In genomic region chr7:119595306-119595705, GRCm38 (mm10) we compare ENCODE assay signal across 27 mouse cellular contexts. TPM values are rescaled to one million over a fixed set of nuclear protein-coding genes. Genes with fewer than 3 reads are reported as not detected.
DNase-seq lines count a peak whose midpoint lies in the region; ATAC-seq and TF ChIP-seq lines count a peak whose summit lies in the region.
"Had no signal": no experiment of that assay in that cellular context is flagged by ENCODE, and none has a peak within 500 bp of the region (broad histone marks: within the 10 kb centered on the region; RNA-seq: fewer than 3 reads in every experiment).

No protein-coding gene starts in this region.

- 20% methylated on average over 1 of the region's 1 CpGs for WGBS in kidney, adult 2 months
- WGBS in kidney, embryonic 16.5 days, result 33% methylated on average over 1 of the region's 1 CpGs

- H3K4me3 ChIP-seq in kidney, adult 2 months (ENCODE audit: insufficient read depth, low read depth, low read length), result no peak overlapping the region
- no peak overlapping the region for H3K4me3 ChIP-seq in kidney, embryonic 16.5 days (ENCODE audit: low read length)
- H3K4me3 ChIP-seq: embryonic facial prominence, embryonic 10.5 days; embryonic facial prominence, embryonic 12.5 days; forebrain, embryonic 13.5 days; forebrain, embryonic 15.5 days had no signal

- H3K36me3 ChIP-seq in kidney, adult 2 months (ENCODE audit: control insufficient read depth, insufficient read depth, low read length), result peaks cover 24% of the 10 kb centered on the region; the same call in 1 of the 2 replicates
- H3K36me3 ChIP-seq in kidney, embryonic 16.5 days (ENCODE audit: insufficient read depth, low read length), result no peaks in the 10 kb centered on the region
- H3K36me3 ChIP-seq: embryonic facial prominence, embryonic 10.5 days; embryonic facial prominence, embryonic 12.5 days; forebrain, embryonic 15.5 days; G1E had no signal

- no peaks in the 10 kb centered on the region for H3K9me3 ChIP-seq in kidney, embryonic 16.5 days (ENCODE audit: low read length)
- H3K9me3 ChIP-seq: embryonic facial prominence, embryonic 10.5 days; embryonic facial prominence, embryonic 12.5 days; forebrain, embryonic 13.5 days; forebrain, embryonic 15.5 days; G1E had no signal

- no peak for TF ChIP-seq CTCF in kidney, adult 2 months (conservative IDR thresholded peaks at IDR 0.05; ENCODE audit: insufficient read depth, insufficient read length, low read depth, low read length)

- no peak for TF ChIP-seq POLR2A in kidney, adult 2 months (IDR thresholded peaks at IDR 0.05; ENCODE audit: low read depth, low read length)

- H3K9ac ChIP-seq in kidney, embryonic 16.5 days (replicated peaks; ENCODE audit: low read length), result no peak overlapping the region
- H3K9ac ChIP-seq: embryonic facial prominence, embryonic 12.5 days; forebrain, embryonic 13.5 days; forebrain, embryonic 15.5 days; forebrain, postnatal 0 days had no signal

- no peak for ATAC-seq in kidney, embryonic 16.5 days (ENCODE audit: low FRiP score, low TSS enrichment)
- ATAC-seq: activated CD4-positive, CD25-positive, alpha-beta regulatory T cell, adult 4 months; forebrain, embryonic 13.5 days; forebrain, embryonic 15.5 days; forebrain, postnatal 0 days; Patski had no signal

- no peak overlapping the region for H3K4me2 ChIP-seq in kidney, embryonic 16.5 days (replicated peaks; ENCODE audit: low read depth, low read length)
- H3K4me2 ChIP-seq: embryonic facial prominence, embryonic 12.5 days; forebrain, embryonic 13.5 days; forebrain, embryonic 15.5 days had no signal

- DNase-seq in kidney, adult 2 months, result no peak
- no peak for DNase-seq in kidney, postnatal 4 days
- DNase-seq in kidney, adult 9 months, result no peak
- peak; percentile 54 for DNase-seq in R1 (ENCODE audit: low read depth, low spot score)
- DNase-seq in right cerebral cortex, adult 18-20 months, result no peak
- DNase-seq in layer of hippocampus, postnatal 10 days (ENCODE audit: low spot score in 2 of 2), result no peak
- DNase-seq: adrenal gland, adult 8-10 months; adrenal gland, postnatal 14 days; adrenal gland, postnatal 36 days; cerebellum, adult 11-12 months; cerebellum, adult 2 months; cerebellum, adult 9-10 months; cerebellum, postnatal 10 days; cerebellum, postnatal 25 days; forebrain, postnatal 0 days had no signal

- peak overlapping the region; percentile 95 for H3K27ac ChIP-seq in kidney, adult 2 months (ENCODE audit: insufficient read depth, low read depth, low read length)
- H3K27ac ChIP-seq in kidney, embryonic 16.5 days (ENCODE audit: low read length), result peak overlapping the region; percentile 51
- H3K27ac ChIP-seq: embryonic facial prominence, embryonic 10.5 days; embryonic facial prominence, embryonic 12.5 days; forebrain, embryonic 13.5 days; forebrain, embryonic 15.5 days had no signal

- H3K27me3 ChIP-seq in kidney, adult 2 months (replicated peaks; ENCODE audit: control insufficient read depth, insufficient read depth, low read length), result no peaks in the 10 kb centered on the region
- H3K27me3 ChIP-seq in kidney, embryonic 16.5 days (ENCODE audit: insufficient read depth, low read length), result no peaks in the 10 kb centered on the region
- H3K27me3 ChIP-seq: embryonic facial prominence, embryonic 12.5 days; forebrain, embryonic 13.5 days; forebrain, embryonic 15.5 days; Patski had no signal

- peaks cover 18% of the 10 kb centered on the region; the same call in 1 of the 2 replicates for H3K4me1 ChIP-seq in kidney, adult 2 months (ENCODE audit: control insufficient read depth, insufficient read depth, low read length)
- no peaks in the 10 kb centered on the region for H3K4me1 ChIP-seq in kidney, embryonic 16.5 days (ENCODE audit: insufficient read depth, low read length)
- H3K4me1 ChIP-seq: embryonic facial prominence, embryonic 10.5 days; embryonic facial prominence, embryonic 12.5 days; forebrain, embryonic 13.5 days; forebrain, embryonic 15.5 days had no signal

RNA-seq across cellular contexts. Expression of gene Acsm1, which starts 11.5 kb away (rescaled TPM):
- polyA plus RNA-seq in kidney, adult 2 months (2012; rRNA removed), result 209 and 221 TPM in 2 replicates
- polyA plus RNA-seq in kidney, embryonic 16.5 days (2015; fragmentation: Nextera tagmentation; extraction: Ambion mirVana), result 5.2 and 7.4 TPM in 2 replicates
- not detected for total RNA-seq in layer of hippocampus, postnatal 10 days (2021)
- total RNA-seq: adrenal gland, adult 8-10 months; adrenal gland, postnatal 36 days; forebrain, postnatal 0 days; G1E had no signal
- polyA plus RNA-seq: activated CD4-positive, CD25-positive, alpha-beta regulatory T cell, adult 4 months; C2C12; cerebellum, adult 2 months; cortical plate, adult 2 months; embryonic facial prominence, embryonic 10.5 days; embryonic facial prominence, embryonic 12.5 days; forebrain, embryonic 11.5 days; forebrain, embryonic 13.5 days; forebrain, embryonic 15.5 days; forebrain, postnatal 0 days; G1E; Patski had no signal

RNA-seq across cellular contexts. Expression of gene Acsm2, which starts 41.2 kb away (rescaled TPM):
- 980 and 1,120 TPM in 2 replicates for polyA plus RNA-seq in kidney, adult 2 months (2012; rRNA removed)
- polyA plus RNA-seq in kidney, embryonic 16.5 days (2015; fragmentation: Nextera tagmentation; extraction: Ambion mirVana), result 54.0 and 59.8 TPM in 2 replicates
- total RNA-seq in layer of hippocampus, postnatal 10 days (2021), result not detected
- total RNA-seq: adrenal gland, adult 8-10 months; adrenal gland, postnatal 14 days; adrenal gland, postnatal 36 days had no signal
- polyA plus RNA-seq: C2C12; cerebellum, adult 2 months; cortical plate, adult 2 months; embryonic facial prominence, embryonic 10.5 days; embryonic facial prominence, embryonic 12.5 days; embryonic facial prominence, embryonic 14.5 days; forebrain, embryonic 11.5 days; forebrain, embryonic 13.5 days; forebrain, embryonic 15.5 days; forebrain, postnatal 0 days; G1E had no signal

Comparison
In these comparisons a context has a peak if more than half of its experiments do, and no peak if none do; other contexts are left out.
1. RNA of gene Acsm1, which starts 11.5 kb away (polyA plus RNA-seq): 209 to 221 TPM in kidney, adult 2 months; 5.2 to 7.4 TPM in kidney, embryonic 16.5 days; every median in the first group is over 10 times any median in the second.
2. RNA of gene Acsm2, which starts 41.2 kb away (polyA plus RNA-seq): 980 to 1,120 TPM in kidney, adult 2 months; 54.0 to 59.8 TPM in kidney, embryonic 16.5 days; every median in the first group is over 10 times any median in the second.